Mouse (Mus musculus): ENCODE data around the gene Krt14. TPM values are rescaled to one million over a fixed set of nuclear protein-coding genes. Genes with fewer than 3 reads are reported as not detected.

Gene Krt14
- polyA plus RNA-seq, 1 experiment from 2014 or later, result 0.36 TPM

DNA sequence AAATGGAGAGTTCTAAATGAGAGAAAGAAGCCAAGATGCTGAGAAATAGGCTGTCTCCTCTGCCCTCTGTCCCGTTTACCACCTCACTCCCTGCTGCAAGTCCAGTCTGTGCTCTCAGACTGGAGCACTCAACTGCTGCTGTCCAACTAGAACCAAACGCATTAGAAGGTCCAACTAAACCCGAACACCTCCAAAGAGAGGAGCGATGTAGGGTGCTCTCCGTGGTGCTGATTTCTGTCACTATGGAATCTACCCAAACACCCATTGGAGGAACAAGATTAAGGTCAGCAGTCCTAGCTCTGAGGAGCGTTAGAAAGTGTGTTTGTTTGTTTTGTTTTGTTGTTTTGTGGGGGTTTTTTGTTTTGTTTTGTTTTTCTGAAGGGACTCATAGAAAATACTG lies 3.9 kb downstream of the Krt14 start:
- Histone ChIP-seq H3K9me3 (ENCODE audit: control insufficient read depth, low read length) (no peaks in the 10 kb centered on the region), H3K9ac (replicated peaks; ENCODE audit: low read depth, low read length) (no peak overlapping the region), H3K27ac (ENCODE audit: low read depth, low read length) (no peak overlapping the region), H3K4me2 (ENCODE audit: low read depth, low read length) (no peak overlapping the region), H3K27me3 (ENCODE audit: control insufficient read depth, insufficient read depth, low read length) (no peaks in the 10 kb centered on the region), H3K4me1 (ENCODE audit: control insufficient read depth, insufficient read depth, low read length) (no peaks in the 10 kb centered on the region), H3K4me3 (ENCODE audit: low read depth, low read length) (no peak overlapping the region), H3K36me3 (ENCODE audit: control insufficient read depth, insufficient read depth, low read length) (no peaks in the 10 kb centered on the region)
- no peak for ATAC-seq (ENCODE audit: low read depth)
- WGBS, result 21% methylated on average over 6 of the region's 6 CpGs

DNA sequence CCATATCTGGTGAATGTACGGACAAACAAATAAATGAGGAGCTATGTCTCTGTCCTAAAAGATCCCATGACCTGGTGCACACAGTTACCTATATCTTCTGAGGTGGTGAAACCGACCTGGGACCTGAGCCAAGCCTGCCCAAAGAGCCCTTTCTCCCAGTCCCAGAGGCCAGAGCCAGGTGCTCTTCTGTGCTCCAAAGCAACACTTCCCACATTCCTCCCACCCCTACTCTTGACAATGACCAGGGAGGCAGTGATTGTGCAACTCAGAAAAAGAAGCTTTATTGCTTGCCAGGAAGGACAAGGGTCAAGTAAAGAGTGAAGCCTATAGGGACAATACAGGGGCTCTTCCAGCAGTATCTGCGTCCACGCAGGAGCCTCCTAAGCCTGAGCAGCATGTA lies 4.4 kb downstream of the Krt14 start:
- 81% methylated on average over 4 of the region's 4 CpGs for WGBS
- Histone ChIP-seq H3K27ac (ENCODE audit: low read depth, low read length) (no peak overlapping the region), H3K4me3 (ENCODE audit: low read depth, low read length) (no peak overlapping the region), H3K4me2 (ENCODE audit: low read depth, low read length) (no peak overlapping the region), H3K9ac (replicated peaks; ENCODE audit: low read depth, low read length) (no peak overlapping the region), H3K27me3 (ENCODE audit: control insufficient read depth, insufficient read depth, low read length) (no peaks in the 10 kb centered on the region), H3K4me1 (ENCODE audit: control insufficient read depth, insufficient read depth, low read length) (no peaks in the 10 kb centered on the region), H3K9me3 (ENCODE audit: control insufficient read depth, low read length) (no peaks in the 10 kb centered on the region), H3K36me3 (ENCODE audit: control insufficient read depth, insufficient read depth, low read length) (no peaks in the 10 kb centered on the region)
- ATAC-seq (ENCODE audit: low read depth), result no peak

DNA sequence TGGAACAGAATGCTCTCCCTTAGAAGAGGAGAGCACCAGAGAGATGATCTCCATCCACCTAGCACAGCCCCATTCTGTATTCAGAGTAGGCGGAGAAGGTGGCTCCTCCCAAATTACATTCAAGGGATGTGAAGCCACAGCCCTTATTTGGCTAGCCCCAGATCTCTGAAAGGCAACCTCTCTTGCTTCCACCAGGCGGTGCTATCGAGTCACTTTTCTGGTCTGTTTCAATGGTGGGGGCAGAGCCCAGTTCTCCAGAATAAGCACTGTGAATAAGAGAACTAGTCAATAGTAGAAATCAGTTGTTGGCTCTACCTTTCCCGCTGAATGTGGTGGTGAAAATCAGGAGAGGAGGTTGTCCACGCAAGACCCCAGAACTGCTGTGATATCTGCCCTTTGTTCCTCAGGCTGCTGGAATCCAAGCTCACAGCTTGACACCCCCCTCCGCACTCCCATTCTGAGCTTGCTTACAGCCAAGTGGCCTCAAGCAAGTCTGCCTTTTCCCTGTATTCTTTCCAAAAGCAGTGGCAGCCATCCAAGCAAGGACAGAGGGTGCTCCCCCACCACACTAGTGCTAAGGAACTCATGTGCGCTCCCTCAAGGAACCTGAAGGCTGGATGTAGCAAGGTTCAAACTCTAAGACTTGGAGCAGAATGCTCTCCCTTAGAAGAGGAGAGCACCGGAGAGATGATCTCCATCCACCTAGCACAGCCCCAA lies 7.1 kb downstream of the Krt14 start:
- Histone ChIP-seq H3K4me1 (ENCODE audit: control insufficient read depth, insufficient read depth, low read length) (no peaks in the 10 kb centered on the region), H3K9me3 (ENCODE audit: control insufficient read depth, low read length) (no peaks in the 10 kb centered on the region), H3K9ac (replicated peaks; ENCODE audit: low read depth, low read length) (no peak overlapping the region), H3K27ac (ENCODE audit: low read depth, low read length) (no peak overlapping the region), H3K27me3 (ENCODE audit: control insufficient read depth, insufficient read depth, low read length) (no peaks in the 10 kb centered on the region), H3K36me3 (ENCODE audit: control insufficient read depth, insufficient read depth, low read length) (no peaks in the 10 kb centered on the region), H3K4me2 (ENCODE audit: low read depth, low read length) (no peak overlapping the region), H3K4me3 (ENCODE audit: low read depth, low read length) (no peak overlapping the region)
- WGBS, result 51% methylated on average over 8 of the region's 8 CpGs
- ATAC-seq (ENCODE audit: low read depth), result no peak

DNA sequence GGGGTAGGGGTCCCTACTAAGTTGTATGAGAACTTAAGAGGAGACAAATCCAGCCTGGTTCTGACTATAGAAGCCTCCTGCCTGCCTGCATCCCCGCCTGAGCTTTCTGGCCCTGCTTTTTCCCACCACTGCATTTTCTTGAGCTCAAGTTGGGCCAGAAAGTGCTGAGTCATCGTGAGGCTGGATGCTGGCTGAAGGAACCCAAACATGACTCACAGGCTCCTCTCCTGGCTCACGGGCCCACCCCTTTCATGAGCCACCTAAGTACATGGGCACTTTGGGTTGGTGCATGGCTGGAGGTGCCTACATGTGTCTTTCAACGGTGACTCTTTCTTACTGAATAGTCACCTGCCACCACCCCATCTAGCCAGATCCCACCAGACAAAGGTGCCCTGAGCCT lies 8.7 kb downstream of the Krt14 start:
- no peaks in the 10 kb centered on the region for H3K36me3 ChIP-seq (ENCODE audit: control insufficient read depth, insufficient read depth, low read length)
- H3K4me2 ChIP-seq (ENCODE audit: low read depth, low read length), result no peak overlapping the region
- H3K4me1 ChIP-seq (ENCODE audit: control insufficient read depth, insufficient read depth, low read length), result no peaks in the 10 kb centered on the region
- H3K9me3 ChIP-seq (ENCODE audit: control insufficient read depth, low read length), result no peaks in the 10 kb centered on the region
- no peaks in the 10 kb centered on the region for H3K27me3 ChIP-seq (ENCODE audit: control insufficient read depth, insufficient read depth, low read length)
- no peak overlapping the region for H3K27ac ChIP-seq (ENCODE audit: low read depth, low read length)
- H3K4me3 ChIP-seq (ENCODE audit: low read depth, low read length), result no peak overlapping the region
- ATAC-seq (ENCODE audit: low read depth), result no peak
- 76% methylated on average over 4 of the region's 4 CpGs for WGBS
- no peak overlapping the region for H3K9ac ChIP-seq (replicated peaks; ENCODE audit: low read depth, low read length)

DNA sequence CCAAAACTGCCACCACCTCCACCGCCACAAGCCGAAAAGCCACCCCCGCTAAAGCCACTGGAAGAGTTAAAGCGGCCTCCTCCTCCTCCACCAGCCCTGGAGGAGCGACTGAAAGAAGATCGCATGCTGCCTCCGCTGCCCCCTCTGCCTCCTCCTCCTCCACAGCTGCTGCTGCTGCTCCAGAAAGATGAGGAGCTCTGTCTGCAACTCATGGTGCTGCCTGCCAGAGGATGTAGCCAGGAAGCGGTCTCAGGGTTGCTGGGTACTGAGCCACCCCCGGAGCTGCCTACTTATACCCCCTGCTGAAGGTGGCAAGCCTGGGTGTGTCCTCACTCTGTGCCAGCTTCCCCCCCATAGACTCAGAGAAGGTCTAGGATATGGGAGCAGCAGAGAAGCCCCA lies 14.4 kb downstream of the Krt14 start, which contains the start of gene Krt9:
Krt9 (minus strand) TSS at position 255 of the 400 bp plus-strand sequence.
- H3K4me1 ChIP-seq (ENCODE audit: control insufficient read depth, insufficient read depth, low read length), result no peaks in the 10 kb centered on the region
- no peaks in the 10 kb centered on the region for H3K27me3 ChIP-seq (ENCODE audit: control insufficient read depth, insufficient read depth, low read length)
- no peak within 1 kb of the TSS for H3K27ac ChIP-seq (ENCODE audit: low read depth, low read length)
- no peaks in the 10 kb centered on the region for H3K9me3 ChIP-seq (ENCODE audit: control insufficient read depth, low read length)
- H3K36me3 ChIP-seq (ENCODE audit: control insufficient read depth, insufficient read depth, low read length), result no peaks in the 10 kb centered on the region
- no peak within 1 kb of the TSS for H3K4me2 ChIP-seq (ENCODE audit: low read depth, low read length)
- no peak for ATAC-seq (ENCODE audit: low read depth)
- no peak within 1 kb of the TSS for H3K9ac ChIP-seq (replicated peaks; ENCODE audit: low read depth, low read length)
- WGBS, result 43% methylated on average over 9 of the region's 9 CpGs
- no peak within 1 kb of the TSS for H3K4me3 ChIP-seq (ENCODE audit: low read depth, low read length)

DNA sequence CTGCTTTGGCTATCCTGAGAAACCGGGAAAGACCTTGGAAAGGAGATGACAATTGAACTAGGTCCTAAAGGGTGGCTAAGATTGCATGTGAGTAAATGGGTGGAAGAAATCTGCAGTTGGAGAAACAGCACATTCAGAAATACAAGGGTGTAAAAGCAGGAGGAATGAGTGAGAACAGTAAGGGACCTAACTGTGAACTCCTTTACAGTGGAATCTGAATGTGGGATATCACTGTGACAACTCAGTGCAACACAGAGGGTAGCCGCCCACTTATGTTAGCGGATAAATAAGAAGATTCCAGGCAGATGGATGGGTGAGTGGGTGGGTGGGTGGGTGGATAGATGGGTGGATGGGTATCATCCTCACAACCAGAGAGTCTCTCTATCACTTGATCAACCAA lies 15.5 kb downstream of the Krt14 start:
- Histone ChIP-seq H3K4me2 (ENCODE audit: low read depth, low read length) (no peak overlapping the region), H3K27me3 (ENCODE audit: control insufficient read depth, insufficient read depth, low read length) (no peaks in the 10 kb centered on the region), H3K9ac (replicated peaks; ENCODE audit: low read depth, low read length) (no peak overlapping the region), H3K27ac (ENCODE audit: low read depth, low read length) (no peak overlapping the region), H3K4me3 (ENCODE audit: low read depth, low read length) (no peak overlapping the region), H3K4me1 (ENCODE audit: control insufficient read depth, insufficient read depth, low read length) (no peaks in the 10 kb centered on the region), H3K9me3 (ENCODE audit: control insufficient read depth, low read length) (no peaks in the 10 kb centered on the region), H3K36me3 (ENCODE audit: control insufficient read depth, insufficient read depth, low read length) (no peaks in the 10 kb centered on the region)
- 98% methylated on average over 3 of the region's 3 CpGs for WGBS
- no peak for ATAC-seq (ENCODE audit: low read depth)

DNA sequence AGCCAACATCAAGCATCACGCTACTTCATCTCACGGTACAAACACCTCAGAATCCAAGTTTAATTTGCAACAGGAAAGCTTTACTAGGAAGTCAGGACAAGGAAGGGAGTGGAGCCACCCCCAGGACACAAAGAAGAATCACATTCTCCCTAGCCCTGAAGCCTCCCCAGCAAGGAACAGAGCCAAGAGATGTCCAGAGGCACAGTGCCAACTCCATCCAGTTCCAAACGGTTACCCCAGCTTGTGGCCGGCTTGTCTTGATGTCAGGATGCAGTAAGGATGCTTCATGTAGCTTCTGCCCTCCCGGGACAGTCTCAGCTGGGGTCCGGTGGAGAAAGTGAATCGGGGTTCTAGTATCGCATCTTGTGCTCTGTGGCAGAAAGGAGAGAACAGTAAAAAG lies 20.6 kb downstream of the Krt14 start:
- no peaks in the 10 kb centered on the region for H3K9me3 ChIP-seq (ENCODE audit: control insufficient read depth, low read length)
- 85% methylated on average over 8 of the region's 8 CpGs for WGBS
- H3K27ac ChIP-seq (ENCODE audit: low read depth, low read length), result no peak overlapping the region
- no peak for ATAC-seq (ENCODE audit: low read depth)
- H3K36me3 ChIP-seq (ENCODE audit: control insufficient read depth, insufficient read depth, low read length), result no peaks in the 10 kb centered on the region
- no peak overlapping the region for H3K4me3 ChIP-seq (ENCODE audit: low read depth, low read length)
- H3K4me2 ChIP-seq (ENCODE audit: low read depth, low read length), result no peak overlapping the region
- no peak overlapping the region for H3K9ac ChIP-seq (replicated peaks; ENCODE audit: low read depth, low read length)
- H3K27me3 ChIP-seq (ENCODE audit: control insufficient read depth, insufficient read depth, low read length), result no peaks in the 10 kb centered on the region
- no peaks in the 10 kb centered on the region for H3K4me1 ChIP-seq (ENCODE audit: control insufficient read depth, insufficient read depth, low read length)

DNA sequence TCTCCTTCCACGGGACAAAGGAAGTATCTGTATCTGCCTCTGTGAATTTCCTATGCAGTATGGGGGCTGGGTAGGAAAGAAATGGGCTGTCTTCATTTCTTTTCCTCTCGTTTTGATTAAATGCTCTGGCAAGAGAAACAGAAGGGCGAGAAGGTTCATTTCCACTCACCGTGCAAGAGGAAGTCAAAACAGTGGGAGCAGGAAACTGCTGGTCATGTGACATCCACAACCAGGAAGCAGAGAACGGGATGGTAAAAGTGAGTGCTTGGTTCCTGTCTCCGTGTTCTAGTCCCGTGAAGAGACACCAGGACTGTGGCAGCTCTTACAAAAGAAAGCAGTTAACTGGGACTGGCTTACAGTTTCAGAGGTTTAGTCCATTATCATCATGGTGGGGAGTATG lies 25.6 kb downstream of the Krt14 start:
- Histone ChIP-seq H3K36me3 (ENCODE audit: control insufficient read depth, insufficient read depth, low read length) (no peaks in the 10 kb centered on the region), H3K9me3 (ENCODE audit: control insufficient read depth, low read length) (no peaks in the 10 kb centered on the region), H3K27me3 (ENCODE audit: control insufficient read depth, insufficient read depth, low read length) (no peaks in the 10 kb centered on the region), H3K4me2 (ENCODE audit: low read depth, low read length) (no peak overlapping the region), H3K27ac (ENCODE audit: low read depth, low read length) (no peak overlapping the region), H3K9ac (replicated peaks; ENCODE audit: low read depth, low read length) (no peak overlapping the region), H3K4me3 (ENCODE audit: low read depth, low read length) (no peak overlapping the region), H3K4me1 (ENCODE audit: control insufficient read depth, insufficient read depth, low read length) (no peaks in the 10 kb centered on the region)
- no peak for ATAC-seq (ENCODE audit: low read depth)
- WGBS, result 77% methylated on average over 7 of the region's 7 CpGs

DNA sequence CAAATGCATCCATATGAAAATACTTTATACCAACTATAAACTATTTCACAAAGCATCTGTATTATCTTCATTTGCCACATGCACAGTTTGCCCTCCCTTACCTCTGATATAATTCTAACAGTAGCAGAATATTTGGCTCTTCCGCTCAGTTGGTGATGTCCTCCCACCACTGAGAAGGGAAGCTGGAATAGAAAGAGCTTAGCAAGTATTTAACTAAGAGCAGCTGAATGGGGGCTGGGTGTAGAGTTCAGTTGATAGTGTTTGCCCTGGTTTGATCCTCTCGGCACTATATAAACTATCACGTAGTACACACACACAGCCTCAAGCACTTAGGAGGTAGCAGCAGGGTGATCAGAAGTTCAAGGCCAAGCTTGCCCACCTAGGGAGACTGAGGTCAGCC lies 28.1 kb downstream of the Krt14 start:
- H3K27me3 ChIP-seq (ENCODE audit: control insufficient read depth, insufficient read depth, low read length), result no peaks in the 10 kb centered on the region
- no peak overlapping the region for H3K9ac ChIP-seq (replicated peaks; ENCODE audit: low read depth, low read length)
- ATAC-seq (ENCODE audit: low read depth), result no peak
- no peaks in the 10 kb centered on the region for H3K4me1 ChIP-seq (ENCODE audit: control insufficient read depth, insufficient read depth, low read length)
- 82% methylated on average over 3 of the region's 3 CpGs for WGBS
- no peak overlapping the region for H3K27ac ChIP-seq (ENCODE audit: low read depth, low read length)
- H3K36me3 ChIP-seq (ENCODE audit: control insufficient read depth, insufficient read depth, low read length), result no peaks in the 10 kb centered on the region
- no peak overlapping the region for H3K4me3 ChIP-seq (ENCODE audit: low read depth, low read length)
- H3K9me3 ChIP-seq (ENCODE audit: control insufficient read depth, low read length), result no peaks in the 10 kb centered on the region
- no peak overlapping the region for H3K4me2 ChIP-seq (ENCODE audit: low read depth, low read length)

Measured in neural tube, embryonic 14.5 days (tissue).